In genomic region chr12:16893656-16894395, GRCm38 (mm10) we compare ENCODE assay signal across 1 mouse cellular context.
TF ChIP-seq lines count a peak whose summit lies in the region.

No protein-coding gene starts in this region.

TF ChIP-seq in CH12.LX, 34 proteins besides CTCF, POLR2A, EP300 and RAD21 (continued from another document):
- TF ChIP-seq USF2 (conservative IDR thresholded peaks at IDR 0.05; ENCODE audit: low read depth, low read length) (no peak), TCF12 (IDR thresholded peaks at IDR 0.05; ENCODE audit: low read depth, low read length) (peak; percentile 49), MYC (IDR thresholded peaks at IDR 0.05; ENCODE audit: low read depth, low read length) (0 out of 2 replicates have a peak, but pooled peaks have one; percentile 63), ZNF384 (IDR thresholded peaks at IDR 0.05; ENCODE audit: low read depth, low read length) (no peak), MAFK (IDR thresholded peaks at IDR 0.05; ENCODE audit: insufficient replicate concordance, low read length) (0 out of 2 replicates have a peak, but pooled peaks have one; percentile 31), ELF1 (IDR thresholded peaks at IDR 0.05; ENCODE audit: low read depth, low read length) (peak; percentile 71), ZC3H11A (IDR thresholded peaks at IDR 0.05; ENCODE audit: low read depth, low read length) (no peak), TBP (conservative IDR thresholded peaks at IDR 0.05; ENCODE audit: low read depth, low read length) (peak; percentile 83)
